Mouse (Mus musculus) layer of hippocampus, adult 9-11 months (tissue): Measurements from ENCODE around the gene Cpsf4.
A peak's percentile ranks its signal among the peaks of the same experiment; 100 is the strongest.
"Not testable (repeated sequence)": the region's sequence is repeated elsewhere in the genome, so short reads cannot be mapped to it uniquely, and the experiment has no call there.

Experiments
- DNase-seq: peaks from one replicate; pipeline ENCODE4 v3.0.0; 2022

Cpsf4 gene

GRCm38 (mm10) chr5:145229283-145229682 lies 62.3 kb downstream of the Cpsf4 start:
- DNase-seq = not testable (repeated sequence)

- DNase-seq = no peak
Measured at GRCm38 (mm10) chr5:145230641-145231040, 63.6 kb downstream of the Cpsf4 start.

- DNase-seq = peak; percentile 98
Measured at GRCm38 (mm10) chr5:145231367-145231871, 64.4 kb downstream of the Cpsf4 start, which contains the start of gene Zfp655. Zfp655 (plus strand) TSS chr5:145231715.
